Mouse (Mus musculus): Measurements from ENCODE around the gene Tnks2. TPM values are rescaled to one million over a fixed set of nuclear protein-coding genes. Genes with fewer than 3 reads are reported as not detected.
A peak's percentile ranks its signal among the peaks of the same experiment; 100 is the strongest.

Tnks2 gene
- 19.7 and 20.6 TPM in 2 replicates for polyA plus RNA-seq (2015; fragmentation: Nextera tagmentation; extraction: Ambion mirVana)

DNA sequence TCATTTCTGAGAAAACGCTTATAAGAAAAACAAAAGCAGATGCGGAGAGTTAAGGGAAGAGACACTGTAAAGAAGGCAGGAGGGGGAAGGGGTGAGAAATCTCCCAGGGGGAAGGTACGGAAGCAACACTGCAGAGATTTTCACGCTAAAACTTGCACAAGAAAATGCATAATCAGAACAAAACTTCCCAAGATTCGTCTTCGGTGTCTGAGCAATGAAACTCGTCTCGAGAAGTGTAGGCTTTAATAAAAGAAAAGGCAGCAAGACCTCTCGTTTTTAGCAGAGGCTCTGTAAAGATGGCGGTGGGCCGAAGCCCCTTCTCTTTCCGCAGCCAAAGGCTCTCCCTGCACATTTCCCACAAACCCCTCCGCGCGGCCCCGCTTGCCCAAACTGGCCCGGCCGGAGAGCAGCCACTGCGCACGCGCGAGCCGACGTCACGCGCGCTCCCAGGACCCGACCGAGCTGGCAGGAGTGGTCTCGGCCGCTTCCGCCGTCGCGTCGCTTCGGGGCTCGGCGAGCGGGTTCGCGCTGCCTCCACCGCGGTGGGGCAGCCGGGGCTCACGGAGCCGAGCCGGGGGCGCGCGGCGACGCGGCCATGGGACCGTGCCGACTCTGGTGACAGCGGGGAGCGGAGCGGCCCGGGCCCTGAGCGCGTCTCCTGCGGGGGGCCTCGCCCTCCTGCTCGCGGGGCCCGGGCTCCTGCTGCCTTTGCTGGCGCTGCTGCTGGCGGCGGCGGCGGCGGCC, at the start of gene Tnks2:
Gene Tnks2 (plus strand): TSS at position 445 of the 744 bp plus-strand sequence.
- ATAC-seq (ENCODE audit: insufficient read depth, low FRiP score): peak; percentile 96
- Histone ChIP-seq H3K4me1 (ENCODE audit: control insufficient read depth, insufficient read depth, low read length) (peaks cover 6% of the 10 kb centered on the region; the same call in 1 of the 2 replicates), H3K27me3 (ENCODE audit: control insufficient read depth, insufficient read depth, low read length) (no peaks in the 10 kb centered on the region), H3K36me3 (ENCODE audit: control insufficient read depth, insufficient read depth, low read length) (no peaks in the 10 kb centered on the region), H3K4me2 (ENCODE audit: low read depth, low read length) (peak within 1 kb of the TSS; percentile 81), H3K9me3 (replicated peaks; ENCODE audit: control insufficient read depth, low read length) (no peaks in the 10 kb centered on the region), H3K9ac (ENCODE audit: low read length) (peak within 1 kb of the TSS; percentile 99), H3K27ac (ENCODE audit: low read length) (peak within 1 kb of the TSS; percentile 96), H3K4me3 (replicated peaks; ENCODE audit: low read length) (peak within 1 kb of the TSS; percentile 98)
- WGBS: under 1% methylated on average over 68 of the region's 73 CpGs

DNA sequence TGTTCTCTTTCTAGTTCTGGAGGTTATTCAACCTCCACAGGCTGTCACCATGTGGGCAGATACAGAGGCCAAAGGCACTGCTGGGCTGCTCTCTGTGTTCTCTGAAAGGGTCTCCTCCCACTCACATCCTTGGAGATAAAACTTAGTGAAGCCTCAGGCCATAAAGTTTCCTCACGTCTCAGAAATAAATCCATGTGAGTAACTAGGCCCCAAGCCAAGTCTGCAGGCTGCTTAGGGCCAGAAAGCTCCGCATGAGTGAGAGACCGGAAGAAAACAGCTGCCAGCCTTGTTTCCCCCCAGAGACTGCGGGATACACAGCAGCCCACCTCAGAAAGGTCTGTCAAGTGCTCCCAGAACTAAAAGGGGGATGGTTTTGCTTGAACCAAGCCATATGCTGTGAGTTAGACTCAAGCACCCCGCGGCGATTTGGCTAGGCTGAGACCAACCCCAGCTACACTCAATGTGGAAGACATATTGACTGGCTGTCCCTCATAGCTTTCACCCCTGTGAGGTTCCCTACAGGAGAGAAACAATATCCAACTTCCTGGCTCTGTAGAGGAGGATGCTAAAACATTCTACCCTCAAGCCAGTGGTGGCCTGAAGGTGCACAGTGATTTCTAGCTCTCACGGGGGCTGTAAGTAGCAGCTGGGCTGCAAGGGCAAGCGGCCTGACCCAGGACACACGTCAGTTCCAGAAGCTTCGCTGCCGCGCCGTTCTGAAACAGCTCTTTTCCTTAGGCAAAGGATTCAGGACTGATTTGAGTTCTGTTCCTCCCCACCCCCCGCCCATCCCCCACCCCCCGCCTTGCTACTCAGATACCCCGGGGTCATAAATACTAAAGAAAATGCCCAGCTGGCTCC, 43.9 kb upstream of the Tnks2 start:
- ATAC-seq (ENCODE audit: insufficient read depth, low FRiP score): peak; percentile 51
- Histone ChIP-seq H3K4me3 (replicated peaks; ENCODE audit: low read length) (no peak overlapping the region), H3K27ac (ENCODE audit: low read length) (peak overlapping the region; percentile 6), H3K27me3 (ENCODE audit: control insufficient read depth, insufficient read depth, low read length) (no peaks in the 10 kb centered on the region), H3K9me3 (replicated peaks; ENCODE audit: control insufficient read depth, low read length) (no peaks in the 10 kb centered on the region), H3K4me2 (ENCODE audit: low read depth, low read length) (0 out of 2 replicates have a peak overlapping the region, but pooled peaks have one; percentile 14), H3K9ac (ENCODE audit: low read length) (no peak overlapping the region), H3K4me1 (ENCODE audit: control insufficient read depth, insufficient read depth, low read length) (peaks cover 7% of the 10 kb centered on the region; the same call in 1 of the 2 replicates), H3K36me3 (ENCODE audit: control insufficient read depth, insufficient read depth, low read length) (no peaks in the 10 kb centered on the region)
- WGBS: 55% methylated on average over 17 of the region's 17 CpGs

DNA sequence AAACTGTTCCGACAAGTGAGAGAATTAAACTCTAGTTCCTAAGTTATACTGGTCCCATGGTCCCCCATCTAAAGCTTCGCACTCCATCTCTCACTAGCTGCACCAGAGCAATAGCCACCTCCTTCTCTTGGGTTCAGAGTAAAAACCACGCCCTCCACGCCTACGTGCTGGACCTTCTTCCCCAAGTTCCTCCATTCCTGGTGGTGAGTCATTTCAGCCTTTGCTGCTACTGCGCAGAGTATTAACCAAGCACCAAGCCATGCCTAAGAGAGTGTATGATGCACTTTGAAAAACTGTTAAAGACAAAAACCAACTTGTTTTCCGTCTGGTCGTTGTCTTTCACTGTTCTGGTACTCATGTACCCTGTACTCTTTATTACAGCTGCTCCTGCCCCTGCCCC, 41.4 kb upstream of the Tnks2 start:
- 71% methylated on average over 8 of the region's 8 CpGs for WGBS
- no peaks in the 10 kb centered on the region for H3K36me3 ChIP-seq (ENCODE audit: control insufficient read depth, insufficient read depth, low read length)
- no peak overlapping the region for H3K4me2 ChIP-seq (ENCODE audit: low read depth, low read length)
- no peak overlapping the region for H3K9ac ChIP-seq (ENCODE audit: low read length)
- no peak overlapping the region for H3K27ac ChIP-seq (ENCODE audit: low read length)
- H3K9me3 ChIP-seq (replicated peaks; ENCODE audit: control insufficient read depth, low read length): no peaks in the 10 kb centered on the region
- peaks cover 12% of the 10 kb centered on the region for H3K4me1 ChIP-seq (ENCODE audit: control insufficient read depth, insufficient read depth, low read length)
- no peak overlapping the region for H3K4me3 ChIP-seq (replicated peaks; ENCODE audit: low read length)
- ATAC-seq (ENCODE audit: insufficient read depth, low FRiP score): peak; percentile 60; the same call in 1 of the 2 replicates
- H3K27me3 ChIP-seq (ENCODE audit: control insufficient read depth, insufficient read depth, low read length): no peaks in the 10 kb centered on the region

DNA sequence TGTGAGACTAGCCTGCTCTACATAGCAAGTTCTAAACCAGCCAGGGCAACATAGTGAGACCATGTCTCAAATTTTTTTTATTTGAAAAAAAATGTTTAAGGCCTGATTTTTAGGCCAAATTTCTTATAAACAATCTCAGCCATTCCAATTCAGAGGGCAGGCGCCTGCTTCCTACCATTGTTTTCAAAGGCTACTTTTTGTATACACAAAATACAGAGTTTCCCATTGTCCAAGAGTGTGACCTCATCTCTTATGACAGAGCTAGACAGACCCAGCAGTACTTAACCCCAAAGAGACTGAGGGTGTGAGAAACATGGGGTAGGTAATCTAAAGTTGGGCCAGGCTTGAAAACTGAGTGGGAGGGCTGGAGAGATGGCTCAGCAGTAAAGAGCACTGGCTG, 40.6 kb upstream of the Tnks2 start:
- H3K9me3 ChIP-seq (replicated peaks; ENCODE audit: control insufficient read depth, low read length): no peaks in the 10 kb centered on the region
- H3K27ac ChIP-seq (ENCODE audit: low read length): no peak overlapping the region
- WGBS: 86% methylated on average over 1 of the region's 1 CpGs
- H3K4me1 ChIP-seq (ENCODE audit: control insufficient read depth, insufficient read depth, low read length): peaks cover 13% of the 10 kb centered on the region
- H3K36me3 ChIP-seq (ENCODE audit: control insufficient read depth, insufficient read depth, low read length): no peaks in the 10 kb centered on the region
- no peak overlapping the region for H3K4me2 ChIP-seq (ENCODE audit: low read depth, low read length)
- no peak overlapping the region for H3K9ac ChIP-seq (ENCODE audit: low read length)
- no peaks in the 10 kb centered on the region for H3K27me3 ChIP-seq (ENCODE audit: control insufficient read depth, insufficient read depth, low read length)
- H3K4me3 ChIP-seq (replicated peaks; ENCODE audit: low read length): no peak overlapping the region
- ATAC-seq (ENCODE audit: insufficient read depth, low FRiP score): no peak

DNA sequence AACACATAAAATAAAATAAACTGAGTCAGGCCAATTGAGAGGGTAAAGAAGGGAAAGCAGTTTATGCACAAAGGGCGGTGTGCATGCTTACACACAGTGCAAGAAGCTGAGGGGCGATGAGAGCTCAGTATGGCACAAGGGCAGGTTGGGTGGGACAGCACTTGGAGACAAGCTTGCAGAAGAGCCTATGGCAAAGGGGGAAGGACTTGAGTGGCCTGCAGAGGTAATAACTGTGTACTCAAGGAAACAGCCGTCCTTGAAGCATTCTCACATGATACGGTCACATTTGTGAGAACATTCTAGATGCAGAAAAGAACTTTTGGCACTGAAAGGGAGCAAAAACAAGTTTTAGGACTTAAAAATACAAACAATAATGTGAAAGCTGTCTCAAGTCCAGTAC, 40.0 kb upstream of the Tnks2 start:
- Histone ChIP-seq H3K4me2 (ENCODE audit: low read depth, low read length) (no peak overlapping the region), H3K27me3 (ENCODE audit: control insufficient read depth, insufficient read depth, low read length) (no peaks in the 10 kb centered on the region), H3K36me3 (ENCODE audit: control insufficient read depth, insufficient read depth, low read length) (no peaks in the 10 kb centered on the region), H3K4me3 (replicated peaks; ENCODE audit: low read length) (no peak overlapping the region), H3K27ac (ENCODE audit: low read length) (no peak overlapping the region), H3K4me1 (ENCODE audit: control insufficient read depth, insufficient read depth, low read length) (peaks cover 13% of the 10 kb centered on the region), H3K9ac (ENCODE audit: low read length) (no peak overlapping the region), H3K9me3 (replicated peaks; ENCODE audit: control insufficient read depth, low read length) (no peaks in the 10 kb centered on the region)
- ATAC-seq (ENCODE audit: insufficient read depth, low FRiP score): no peak
- WGBS: 89% methylated on average over 4 of the region's 4 CpGs

DNA sequence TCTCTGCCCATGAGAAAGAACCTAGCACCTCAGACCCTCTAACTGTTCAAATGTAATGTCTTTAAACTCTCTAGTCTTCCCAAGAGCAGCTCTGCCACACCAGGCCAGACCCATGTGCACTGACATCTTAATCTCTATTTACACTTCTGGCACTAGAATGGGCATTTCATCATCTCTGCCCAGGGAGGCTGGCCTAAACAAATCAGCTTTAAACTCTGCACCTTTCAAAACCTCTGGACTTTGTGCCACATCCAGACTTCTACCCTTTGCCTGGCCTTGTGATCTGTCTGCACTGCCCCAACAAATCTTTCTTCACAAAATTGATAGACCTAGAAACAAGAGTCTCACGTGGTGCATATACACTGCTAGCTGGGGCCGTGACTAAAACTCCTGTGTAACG, 38.8 kb upstream of the Tnks2 start:
- 41% methylated on average over 3 of the region's 3 CpGs for WGBS
- Histone ChIP-seq H3K27me3 (ENCODE audit: control insufficient read depth, insufficient read depth, low read length) (no peaks in the 10 kb centered on the region), H3K4me3 (replicated peaks; ENCODE audit: low read length) (no peak overlapping the region), H3K4me2 (ENCODE audit: low read depth, low read length) (no peak overlapping the region), H3K9ac (ENCODE audit: low read length) (no peak overlapping the region), H3K4me1 (ENCODE audit: control insufficient read depth, insufficient read depth, low read length) (peaks cover 6% of the 10 kb centered on the region; the same call in 1 of the 2 replicates), H3K27ac (ENCODE audit: low read length) (no peak overlapping the region), H3K9me3 (replicated peaks; ENCODE audit: control insufficient read depth, low read length) (no peaks in the 10 kb centered on the region), H3K36me3 (ENCODE audit: control insufficient read depth, insufficient read depth, low read length) (no peaks in the 10 kb centered on the region)
- ATAC-seq (ENCODE audit: insufficient read depth, low FRiP score): peak; percentile 30; the same call in 1 of the 2 replicates

DNA sequence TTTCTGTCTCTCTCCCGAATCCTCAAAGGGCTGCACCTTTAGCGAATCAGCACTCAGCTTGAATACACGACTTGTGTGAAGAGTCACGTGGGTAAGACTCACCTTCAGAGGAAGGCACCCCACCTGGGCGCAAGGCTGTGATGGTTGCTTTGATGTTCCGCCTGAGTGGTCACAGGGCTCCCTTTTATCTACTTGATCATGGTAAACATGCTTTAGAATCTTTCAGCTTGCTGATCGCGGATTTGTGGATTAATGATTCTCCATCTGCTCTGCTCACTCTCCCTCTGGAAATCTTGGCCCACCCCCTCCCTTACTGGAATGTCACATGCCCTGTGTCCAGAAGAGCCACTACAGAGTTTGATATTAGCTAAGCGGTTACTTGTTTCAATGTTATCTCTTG, 37.1 kb upstream of the Tnks2 start:
- Histone ChIP-seq H3K9ac (ENCODE audit: low read length) (no peak overlapping the region), H3K4me3 (replicated peaks; ENCODE audit: low read length) (no peak overlapping the region), H3K36me3 (ENCODE audit: control insufficient read depth, insufficient read depth, low read length) (no peaks in the 10 kb centered on the region), H3K4me2 (ENCODE audit: low read depth, low read length) (no peak overlapping the region), H3K27ac (ENCODE audit: low read length) (no peak overlapping the region), H3K4me1 (ENCODE audit: control insufficient read depth, insufficient read depth, low read length) (peaks cover 6% of the 10 kb centered on the region; the same call in 1 of the 2 replicates), H3K9me3 (replicated peaks; ENCODE audit: control insufficient read depth, low read length) (no peaks in the 10 kb centered on the region), H3K27me3 (ENCODE audit: control insufficient read depth, insufficient read depth, low read length) (no peaks in the 10 kb centered on the region)
- ATAC-seq (ENCODE audit: insufficient read depth, low FRiP score): peak; percentile 49; the same call in 1 of the 2 replicates
- 56% methylated on average over 9 of the region's 9 CpGs for WGBS

DNA sequence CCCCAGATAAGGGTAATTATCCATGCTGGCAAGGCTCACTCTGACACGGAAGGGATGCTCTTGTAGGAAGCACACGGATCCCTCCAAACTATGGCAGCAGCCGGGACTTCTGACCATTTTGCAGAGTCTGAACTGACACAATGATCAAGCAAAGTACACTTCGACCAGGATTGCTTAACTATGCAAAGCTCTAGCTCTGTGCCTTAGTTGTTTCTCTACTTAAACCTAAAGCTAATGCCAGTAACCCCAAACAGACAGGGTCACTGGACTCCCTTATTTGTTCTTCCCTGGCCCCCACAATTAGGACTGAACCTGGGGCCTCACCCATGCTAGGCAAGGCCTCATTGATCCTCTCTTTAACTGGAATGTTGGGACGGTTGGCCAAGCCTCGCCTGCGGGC, 33.7 kb upstream of the Tnks2 start:
- WGBS: 79% methylated on average over 7 of the region's 7 CpGs

More for the DNA sequence above, 33.7 kb upstream of the Tnks2 start:
- H3K4me2 ChIP-seq (ENCODE audit: low read depth, low read length): no peak overlapping the region
- no peak overlapping the region for H3K4me3 ChIP-seq (replicated peaks; ENCODE audit: low read length)
- H3K27me3 ChIP-seq (ENCODE audit: control insufficient read depth, insufficient read depth, low read length): no peaks in the 10 kb centered on the region
- ATAC-seq (ENCODE audit: insufficient read depth, low FRiP score): no peak
- H3K9me3 ChIP-seq (replicated peaks; ENCODE audit: control insufficient read depth, low read length): no peaks in the 10 kb centered on the region
- peaks cover 6% of the 10 kb centered on the region; the same call in 1 of the 2 replicates for H3K4me1 ChIP-seq (ENCODE audit: control insufficient read depth, insufficient read depth, low read length)
- no peaks in the 10 kb centered on the region for H3K36me3 ChIP-seq (ENCODE audit: control insufficient read depth, insufficient read depth, low read length)
- no peak overlapping the region for H3K9ac ChIP-seq (ENCODE audit: low read length)
- no peak overlapping the region for H3K27ac ChIP-seq (ENCODE audit: low read length)

Data from stomach, embryonic 16.5 days (tissue).